Mouse (Mus musculus) hindbrain, embryonic 12.5 days (tissue): ENCODE data around the gene Cpa5. TPM values are rescaled to one million over a fixed set of nuclear protein-coding genes. Genes with fewer than 3 reads are reported as not detected.

Source experiments
- ATAC-seq: fragments of 200-750 bp; cut with Nextera tagmentation; 2 replicates; pipeline ENCODE4 v1.8.0; 2017; ENCODE audit warnings: moderate TSS enrichment; ENCODE audit not compliant: low FRiP score
- H3K27ac ChIP-seq: fragments of 300-500 bp; sonication (generic); 2 replicates; pipeline ENCODE4 v1.5.1; 2016; ENCODE audit warnings: mild to moderate bottlenecking
- H3K27me3 ChIP-seq: fragments of 300-500 bp; sonication (generic); 2 replicates; pipeline ENCODE4 v1.6.1; 2016; ENCODE audit warnings: mild to moderate bottlenecking
- H3K36me3 ChIP-seq: fragments of 300-500 bp; sonication (generic); 2 replicates; pipeline ENCODE4 v1.6.1; 2016; ENCODE audit warnings: mild to moderate bottlenecking
- H3K4me1 ChIP-seq: fragments of 300-500 bp; sonication (generic); 2 replicates; pipeline ENCODE4 v1.6.1; 2016
- H3K4me2 ChIP-seq: fragments of 300-500 bp; sonication (generic); replicated peaks from 2 replicates; pipeline ENCODE4 v1.6.1; 2016; ENCODE audit warnings: mild to moderate bottlenecking
- H3K4me3 ChIP-seq: fragments of 300-500 bp; sonication (generic); 2 replicates; pipeline ENCODE4 v1.5.1; 2016; ENCODE audit warnings: mild to moderate bottlenecking
- H3K9ac ChIP-seq: fragments of 300-500 bp; sonication (generic); 2 replicates; pipeline ENCODE4 v1.6.1; 2016; ENCODE audit warnings: mild to moderate bottlenecking, moderate library complexity
- H3K9me3 ChIP-seq: fragments of 300-500 bp; sonication (generic); replicated peaks from 2 replicates; pipeline ENCODE4 v1.6.1; 2016; ENCODE audit warnings: mild to moderate bottlenecking
- WGBS: fragments of 180-500 bp; shearing (Covaris S2); methylation state at CpG from one replicate; pipeline ENCODE4 v1.1.7; 2016; 5-methylcytosine and 5-hydroxymethylcytosine counted together
- polyA plus RNA-seq: library from polyadenylated mRNA; unstranded; fragments of >200 nt; fragmentation: Nextera tagmentation; extraction: Ambion mirVana; gene quantifications from 2 replicates; pipeline ENCODE4 v1.2.1, GENCODE M21; 2016

Cpa5 gene
- polyA plus RNA-seq, 1 experiment from 2014 or later: not detected

DNA sequence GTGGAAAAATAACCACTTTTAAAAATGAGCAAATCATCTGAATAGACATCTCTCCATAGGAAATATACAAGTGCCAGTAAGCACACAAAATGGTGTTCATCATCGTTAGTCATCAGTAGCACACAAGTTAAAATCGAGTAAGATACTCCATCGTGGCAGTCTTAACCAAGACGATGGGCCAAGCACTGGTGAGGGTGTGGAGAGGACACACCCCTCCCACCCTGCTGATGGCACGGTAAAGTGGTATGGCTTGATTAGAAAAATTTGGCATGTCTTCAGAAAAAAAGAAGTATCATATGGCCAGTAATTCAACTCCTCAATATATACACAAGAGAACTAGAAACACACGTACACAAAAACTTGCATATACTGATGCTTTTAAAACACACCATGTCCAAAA lies 65.7 kb downstream of the Cpa5 start:
- 88% methylated on average over 6 of the region's 6 CpGs for WGBS
- H3K4me3 ChIP-seq: no peak overlapping the region
- no peak overlapping the region for H3K9ac ChIP-seq
- H3K9me3 ChIP-seq: no peaks in the 10 kb centered on the region
- H3K4me2 ChIP-seq: no peak overlapping the region
- no peak for ATAC-seq
- H3K27me3 ChIP-seq: no peaks in the 10 kb centered on the region
- 0 out of 2 replicates have a peak overlapping the region, but pooled peaks have one; percentile 52 for H3K27ac ChIP-seq
- peaks cover 46% of the 10 kb centered on the region for H3K4me1 ChIP-seq
- no peaks in the 10 kb centered on the region for H3K36me3 ChIP-seq

GRCm38 (mm10) chr6:30677591-30677990 lies 66.8 kb downstream of the Cpa5 start:
- no peak overlapping the region for H3K4me2 ChIP-seq
- no peaks in the 10 kb centered on the region for H3K36me3 ChIP-seq
- H3K4me3 ChIP-seq: no peak overlapping the region
- ATAC-seq: no peak
- WGBS: 79% methylated on average over 9 of the region's 9 CpGs
- H3K27ac ChIP-seq: peak overlapping the region; percentile 67
- no peaks in the 10 kb centered on the region for H3K9me3 ChIP-seq
- peaks cover 46% of the 10 kb centered on the region for H3K4me1 ChIP-seq
- no peak overlapping the region for H3K9ac ChIP-seq
- H3K27me3 ChIP-seq: no peaks in the 10 kb centered on the region

- no peak overlapping the region for H3K4me3 ChIP-seq
- no peak overlapping the region for H3K4me2 ChIP-seq
- peak overlapping the region; percentile 62 for H3K27ac ChIP-seq
- peaks cover 48% of the 10 kb centered on the region for H3K4me1 ChIP-seq
- H3K9ac ChIP-seq: no peak overlapping the region
- peak; percentile 77 for ATAC-seq
- H3K27me3 ChIP-seq: no peaks in the 10 kb centered on the region
- H3K36me3 ChIP-seq: no peaks in the 10 kb centered on the region
- no peaks in the 10 kb centered on the region for H3K9me3 ChIP-seq
- 39% methylated on average over 6 of the region's 6 CpGs for WGBS
These were observed 67.7 kb downstream of the Cpa5 start for GRCm38 (mm10) chr6:30678482-30678881.

DNA sequence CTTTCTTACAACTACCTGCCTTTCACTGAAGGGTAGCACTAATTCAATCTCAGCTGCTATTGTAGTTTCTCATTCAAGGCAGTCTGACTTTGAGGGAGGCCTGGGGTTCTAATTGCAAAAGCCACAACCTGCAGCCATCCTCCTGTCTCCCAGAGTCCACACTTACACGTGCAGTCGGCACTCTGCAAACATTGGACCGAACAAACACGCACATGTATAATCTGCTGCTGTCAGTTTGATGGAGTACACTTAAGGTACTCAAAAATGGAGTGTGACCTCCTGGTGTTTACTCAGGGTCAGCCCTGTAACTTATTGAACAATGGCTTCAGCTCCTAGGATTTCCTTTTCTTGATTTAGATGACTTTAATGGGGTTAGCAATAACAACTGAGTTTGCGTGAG lies 68.8 kb downstream of the Cpa5 start:
- Histone ChIP-seq H3K4me2 (no peak overlapping the region), H3K4me3 (no peak overlapping the region), H3K9ac (no peak overlapping the region), H3K36me3 (no peaks in the 10 kb centered on the region), H3K9me3 (no peaks in the 10 kb centered on the region), H3K27me3 (no peaks in the 10 kb centered on the region), H3K4me1 (peaks cover 39% of the 10 kb centered on the region), H3K27ac (peak overlapping the region; percentile 55; the same call in 1 of the 2 replicates)
- no peak for ATAC-seq
- 62% methylated on average over 5 of the region's 5 CpGs for WGBS

- 69% methylated on average over 7 of the region's 7 CpGs for WGBS
- Histone ChIP-seq H3K36me3 (no peaks in the 10 kb centered on the region), H3K27me3 (no peaks in the 10 kb centered on the region), H3K27ac (peak overlapping the region; percentile 30; the same call in 1 of the 2 replicates), H3K4me3 (no peak overlapping the region), H3K9ac (no peak overlapping the region), H3K9me3 (no peaks in the 10 kb centered on the region), H3K4me1 (peaks cover 30% of the 10 kb centered on the region), H3K4me2 (no peak overlapping the region)
- no peak for ATAC-seq
These were observed 69.6 kb downstream of the Cpa5 start for GRCm38 (mm10) chr6:30680442-30680841.

Other genes with a start within 250 kb of the Cpa5 start
- gene Zc3hc1, start 220.0 kb upstream of the Cpa5 start, polyA plus RNA-seq: 65.3 and 67.6 TPM in 2 replicates
- 42.5 and 45.4 TPM in 2 replicates for gene Klhdc10, start 209.1 kb upstream of the Cpa5 start, polyA plus RNA-seq
- gene Tmem209, start 101.2 kb upstream of the Cpa5 start, polyA plus RNA-seq: 37.0 and 38.9 TPM in 2 replicates
- 0.21 and 0.34 TPM in 2 replicates for gene Ssmem1, start 101.2 kb upstream of the Cpa5 start, polyA plus RNA-seq
- 4.0 and 6.3 TPM in 2 replicates for gene Cpa2, start 69.4 kb upstream of the Cpa5 start, polyA plus RNA-seq
- 1.7 and 1.9 TPM in 2 replicates for gene Cpa4, start 42.6 kb upstream of the Cpa5 start, polyA plus RNA-seq
- 0.30 and 0.34 TPM in 2 replicates for gene Cpa1, start 28.2 kb downstream of the Cpa5 start, polyA plus RNA-seq
- 20.5 and 21.9 TPM in 2 replicates for gene Cep41, start 82.7 kb downstream of the Cpa5 start, polyA plus RNA-seq
- 763 and 927 TPM in 2 replicates for gene Mest, start 112.5 kb downstream of the Cpa5 start, polyA plus RNA-seq